Mouse (Mus musculus): ENCODE measurements at regions not wholly inside any gene's neighbourhood (a gene's known extent, or its start where the extent isn't known, plus 50 kb on each side); places are given as distances from the start of the nearest gene placed in this dataset.

DNA sequence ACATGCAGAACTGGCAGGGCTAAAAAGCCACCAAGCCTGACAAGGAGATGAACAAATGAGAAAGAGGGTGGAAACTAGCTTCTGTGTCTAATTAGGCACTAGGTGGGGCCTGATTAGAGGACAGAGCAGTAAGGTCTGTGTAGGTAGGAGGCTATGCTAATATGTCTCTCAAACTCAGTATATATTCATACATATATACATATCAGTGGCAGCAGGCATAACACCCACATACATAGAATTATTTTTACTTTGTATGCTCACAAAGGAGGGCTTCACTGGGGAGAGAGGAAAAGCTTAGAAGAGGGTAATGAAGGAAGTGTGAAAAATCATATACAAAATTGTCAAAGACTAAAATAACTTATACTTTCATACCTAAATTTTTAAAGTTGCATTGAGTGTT lies 457.1 kb downstream of the Phf3 start:
- H3K36me3 ChIP-seq (replicated peaks in 1 of 2; ENCODE audit: control insufficient read depth in 1 of 2, insufficient read depth in 1 of 2, low read length in 1 of 2) = no peaks in the 10 kb centered on the region
- dilution Hi-C loops (cut with MboI; ENCODE audit: extremely low pct_ligation_motif_present, extremely low pct_unique_long_range_greater_than_20kb, low sequenced_read_pairs) (no loop called here), in situ Hi-C loops (cut with MboI; ENCODE audit: low pct_ligation_motif_present, low pct_unique_long_range_greater_than_20kb, low sequenced_read_pairs) (no loop called here)
- H3K4me1 ChIP-seq (ENCODE audit: control insufficient read depth in 1 of 2, insufficient read depth in 2 of 2) = no peaks in the 10 kb centered on the region
- H3K79me2 ChIP-seq (replicated peaks; ENCODE audit: control insufficient read depth, extremely low read depth, insufficient read depth, poor library complexity, severe bottlenecking) = no peaks in the 10 kb centered on the region
- H3K27me3 ChIP-seq (replicated peaks) = no peaks in the 10 kb centered on the region
- DNase-seq (ENCODE audit: extremely low read depth) = no peak
- H3K9me3 ChIP-seq (replicated peaks; ENCODE audit: low read length) = peaks cover 2% of the 10 kb centered on the region
- H3K4me3 ChIP-seq (replicated peaks in 1 of 3; ENCODE audit: low read depth in 2 of 3, low read length in 2 of 3, poor library complexity in 1 of 3) = no peak overlapping the region
- TF ChIP-seq MYC (IDR thresholded peaks at IDR 0.05; ENCODE audit: low read depth, low read length) (no peak), PAX5 (IDR thresholded peaks at IDR 0.05; ENCODE audit: low read length) (no peak), USF1 (IDR thresholded peaks at IDR 0.05; ENCODE audit: low read depth, low read length) (no peak), CHD2 (IDR thresholded peaks at IDR 0.05; ENCODE audit: low read length) (no peak), MAZ (IDR thresholded peaks at IDR 0.05; ENCODE audit: low read depth, low read length) (no peak), MAX (IDR thresholded peaks at IDR 0.05; ENCODE audit: low read length) (no peak), ELF1 (IDR thresholded peaks at IDR 0.05; ENCODE audit: low read depth, low read length) (no peak), EP300 (IDR thresholded peaks at IDR 0.05; ENCODE audit: low read length) (no peak), ZKSCAN1 (IDR thresholded peaks at IDR 0.05; ENCODE audit: borderline replicate concordance, low read depth, low read length) (no peak), TBP (conservative IDR thresholded peaks at IDR 0.05; ENCODE audit: low read depth, low read length) (no peak), RCOR1 (conservative IDR thresholded peaks at IDR 0.05; ENCODE audit: low read depth, low read length) (no peak), USF2 (conservative IDR thresholded peaks at IDR 0.05; ENCODE audit: low read depth, low read length) (no peak), E2F4 (IDR thresholded peaks at IDR 0.05; ENCODE audit: insufficient replicate concordance, low read depth, low read length) (no peak), ZNF384 (IDR thresholded peaks at IDR 0.05; ENCODE audit: low read depth, low read length) (no peak), ZMIZ1 (IDR thresholded peaks at IDR 0.05; ENCODE audit: low read depth, low read length) (no peak)
- H3K27ac ChIP-seq (ENCODE audit: insufficient read depth, low read depth) = no peak overlapping the region
- no peak overlapping the region for H3K9ac ChIP-seq (ENCODE audit: insufficient read depth, low read depth)
- H3K4me2 ChIP-seq (ENCODE audit: insufficient read depth, low read depth, poor library complexity, severe bottlenecking) = no peak overlapping the region

DNA sequence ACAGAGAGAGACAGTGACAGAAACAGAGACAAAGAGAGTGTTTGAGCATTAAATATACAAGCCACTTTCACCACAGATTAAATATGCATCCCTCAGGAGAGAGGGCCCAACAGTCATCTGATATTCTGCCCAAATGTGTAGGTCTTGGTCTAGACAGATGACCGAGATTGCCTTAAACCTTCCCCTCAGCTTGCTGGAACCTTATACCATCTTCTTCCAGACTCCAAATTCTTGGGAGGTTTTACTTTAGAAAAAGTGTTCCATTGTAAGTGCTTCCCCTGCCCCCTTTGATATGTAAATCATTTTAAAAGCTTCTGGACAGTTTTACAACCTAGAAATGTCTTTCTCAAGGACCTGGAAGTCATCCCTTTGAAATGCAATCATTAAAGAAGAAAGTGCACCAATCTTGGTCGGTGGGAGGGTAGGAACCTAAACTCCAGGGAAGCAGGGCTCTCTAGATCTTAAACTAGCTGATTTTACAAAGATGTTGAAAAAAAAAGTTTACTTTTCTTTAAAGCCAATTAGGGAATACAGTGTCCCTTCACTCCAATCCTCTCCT lies 458.8 kb downstream of the Phf3 start:
- Histone ChIP-seq H3K27me3 (replicated peaks) (no peaks in the 10 kb centered on the region), H3K27ac (ENCODE audit: insufficient read depth, low read depth) (no peak overlapping the region), H3K79me2 (replicated peaks; ENCODE audit: control insufficient read depth, extremely low read depth, insufficient read depth, poor library complexity, severe bottlenecking) (no peaks in the 10 kb centered on the region), H3K9me3 (replicated peaks; ENCODE audit: low read length) (peaks cover 2% of the 10 kb centered on the region), H3K36me3 (replicated peaks in 1 of 2; ENCODE audit: control insufficient read depth in 1 of 2, insufficient read depth in 1 of 2, low read length in 1 of 2) (no peaks in the 10 kb centered on the region), H3K4me1 (ENCODE audit: control insufficient read depth in 1 of 2, insufficient read depth in 2 of 2) (no peaks in the 10 kb centered on the region), H3K4me3 (replicated peaks in 1 of 3; ENCODE audit: low read depth in 2 of 3, low read length in 2 of 3, poor library complexity in 1 of 3) (no peak overlapping the region), H3K4me2 (ENCODE audit: insufficient read depth, low read depth, poor library complexity, severe bottlenecking) (no peak overlapping the region), H3K9ac (ENCODE audit: insufficient read depth, low read depth) (no peak overlapping the region)
- dilution Hi-C loops (cut with MboI; ENCODE audit: extremely low pct_ligation_motif_present, extremely low pct_unique_long_range_greater_than_20kb, low sequenced_read_pairs) = no loop called here
- no peak for DNase-seq (ENCODE audit: extremely low read depth)
- in situ Hi-C loops (cut with MboI; ENCODE audit: low pct_ligation_motif_present, low pct_unique_long_range_greater_than_20kb, low sequenced_read_pairs) = no loop called here
- TF ChIP-seq USF2 (conservative IDR thresholded peaks at IDR 0.05; ENCODE audit: low read depth, low read length) = no peak
- no peak for TF ChIP-seq ZC3H11A (IDR thresholded peaks at IDR 0.05; ENCODE audit: low read depth, low read length)
- TF ChIP-seq ZKSCAN1 (IDR thresholded peaks at IDR 0.05; ENCODE audit: borderline replicate concordance, low read depth, low read length) = no peak
- no peak for TF ChIP-seq NRF1 (IDR thresholded peaks at IDR 0.05; ENCODE audit: low read depth, low read length)
- TF ChIP-seq MAFK (IDR thresholded peaks at IDR 0.05; ENCODE audit: insufficient replicate concordance, low read length) = no peak
- no peak for TF ChIP-seq SIN3A (IDR thresholded peaks at IDR 0.05; ENCODE audit: low read length)
- TF ChIP-seq IRF4 (IDR thresholded peaks at IDR 0.05; ENCODE audit: low read depth, low read length) = no peak
- TF ChIP-seq KAT2A (IDR thresholded peaks at IDR 0.05; ENCODE audit: insufficient replicate concordance, low read length) = no peak
- TF ChIP-seq GABPA (IDR thresholded peaks at IDR 0.05; ENCODE audit: insufficient replicate concordance, low read depth, low read length) = no peak
- TF ChIP-seq HCFC1 (IDR thresholded peaks at IDR 0.05; ENCODE audit: low read depth, low read length) = no peak
- no peak for TF ChIP-seq MEF2A (IDR thresholded peaks at IDR 0.05; ENCODE audit: borderline replicate concordance, low read depth, low read length)
